Mouse (Mus musculus) bone marrow, adult 2 months (tissue): ENCODE measurements around the gene Pdzrn3.

Experiments
- CTCF ChIP-seq: fragments of 200-500 bp; IDR thresholded peaks from 2 replicates; pipeline ENCODE4 v1.5.1; 2011; ENCODE audit warnings: low read length, control low read depth; ENCODE audit not compliant: control insufficient read depth, insufficient read depth
- POLR2A ChIP-seq: fragments of 200-500 bp; IDR thresholded peaks from 2 replicates; pipeline ENCODE4 v1.6.1; 2011; ENCODE audit warnings: low read depth, mild to moderate bottlenecking, control low read depth, low read length, borderline replicate concordance; ENCODE audit not compliant: control insufficient read depth

DNA sequence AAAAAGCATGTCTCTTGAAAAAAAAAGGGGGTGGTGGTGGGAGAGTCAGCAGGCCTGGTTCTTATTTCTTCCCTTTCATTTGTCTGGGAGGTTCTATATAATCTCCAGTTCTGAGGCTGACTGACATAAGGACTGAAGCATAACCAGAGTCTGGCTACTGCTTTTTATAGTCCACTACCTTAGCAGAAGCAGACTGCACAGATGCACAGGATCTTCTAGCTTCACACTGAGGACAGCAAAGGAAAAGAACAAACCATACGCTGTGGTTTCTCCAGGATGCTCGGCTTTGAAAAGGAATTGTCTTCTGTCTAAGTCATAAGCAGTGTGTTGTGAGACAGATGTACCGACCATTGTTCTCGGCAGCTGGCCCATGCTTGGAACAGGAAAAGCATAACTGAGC, 19.0 kb upstream of the Pdzrn3 start:
- TF ChIP-seq CTCF, result no peak
- no peak for TF ChIP-seq POLR2A
